In the genomic region with DNA sequence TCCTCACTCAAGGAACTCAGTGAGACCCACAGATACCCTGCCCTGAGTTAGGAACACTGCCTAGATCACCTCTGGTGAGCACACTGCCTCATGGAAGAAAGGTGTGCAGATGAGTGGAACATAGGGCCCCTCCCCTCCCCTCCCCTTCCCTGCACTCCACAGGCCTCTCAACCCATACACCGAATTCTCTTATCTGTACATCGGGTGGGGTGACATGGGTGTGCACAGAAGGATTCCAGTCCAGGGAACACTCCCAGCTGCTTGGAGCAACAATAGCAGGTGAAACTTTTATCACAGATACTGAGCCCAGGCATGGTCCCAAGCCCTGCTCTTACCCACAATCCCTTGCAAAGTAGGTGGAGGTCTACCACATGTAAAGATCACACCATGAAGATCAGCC, we compare ENCODE assay signal across 24 mouse cellular contexts. TPM values are rescaled to one million over a fixed set of nuclear protein-coding genes. Genes with fewer than 3 reads are reported as not detected.
DNase-seq lines count a peak whose midpoint lies in the region; ATAC-seq and TF ChIP-seq lines count a peak whose summit lies in the region.
"Had no signal": no experiment of that assay in that cellular context is flagged by ENCODE, and none has a peak within 500 bp of the region (broad histone marks: within the 10 kb centered on the region; RNA-seq: fewer than 3 reads in every experiment).

No protein-coding gene starts in this region.

- no peaks in the 10 kb centered on the region for H3K36me3 ChIP-seq in embryonic facial prominence, embryonic 13.5 days
- H3K36me3 ChIP-seq in embryonic facial prominence, embryonic 10.5 days (replicated peaks) = peaks cover 16% of the 10 kb centered on the region
- no peaks in the 10 kb centered on the region for H3K36me3 ChIP-seq in lung, embryonic 15.5 days
- H3K36me3 ChIP-seq in limb, embryonic 10.5 days = no peaks in the 10 kb centered on the region
- H3K36me3 ChIP-seq in stomach, postnatal 0 days (ENCODE audit: control insufficient read depth, insufficient read depth, low read length) = no peaks in the 10 kb centered on the region
- H3K36me3 ChIP-seq: embryonic facial prominence, embryonic 15.5 days; heart, embryonic 10.5 days; heart, embryonic 13.5 days had no signal

- TF ChIP-seq CTCF in stomach, postnatal 0 days (IDR thresholded peaks at IDR 0.05; ENCODE audit: low read depth) = no peak

- no peak overlapping the region for H3K9ac ChIP-seq in embryonic facial prominence, embryonic 13.5 days
- H3K9ac ChIP-seq in lung, embryonic 15.5 days = no peak overlapping the region
- no peak overlapping the region for H3K9ac ChIP-seq in stomach, postnatal 0 days (ENCODE audit: low read length)
- H3K9ac ChIP-seq: embryonic facial prominence, embryonic 15.5 days; heart, embryonic 13.5 days; hindbrain, embryonic 14.5 days had no signal

- no peaks in the 10 kb centered on the region for H3K27me3 ChIP-seq in embryonic facial prominence, embryonic 13.5 days
- no peaks in the 10 kb centered on the region for H3K27me3 ChIP-seq in embryonic facial prominence, embryonic 10.5 days (replicated peaks; ENCODE audit: low read depth, poor library complexity, severe bottlenecking)
- H3K27me3 ChIP-seq in lung, embryonic 15.5 days = no peaks in the 10 kb centered on the region
- no peaks in the 10 kb centered on the region for H3K27me3 ChIP-seq in limb, embryonic 10.5 days (ENCODE audit: low read depth, poor library complexity, severe bottlenecking)
- no peaks in the 10 kb centered on the region for H3K27me3 ChIP-seq in stomach, postnatal 0 days (ENCODE audit: control insufficient read depth, insufficient read depth, low read length)
- H3K27me3 ChIP-seq: embryonic facial prominence, embryonic 15.5 days; heart, embryonic 13.5 days had no signal

- no peak overlapping the region for H3K4me3 ChIP-seq in embryonic facial prominence, embryonic 13.5 days
- H3K4me3 ChIP-seq in embryonic facial prominence, embryonic 10.5 days = no peak overlapping the region
- no peak overlapping the region for H3K4me3 ChIP-seq in lung, embryonic 15.5 days
- no peak overlapping the region for H3K4me3 ChIP-seq in limb, embryonic 10.5 days
- no peak overlapping the region for H3K4me3 ChIP-seq in stomach, postnatal 0 days (ENCODE audit: low read depth, low read length)
- H3K4me3 ChIP-seq: embryonic facial prominence, embryonic 15.5 days; heart, adult 2 months; heart, embryonic 10.5 days; heart, embryonic 13.5 days had no signal

- no peak for ATAC-seq in embryonic facial prominence, embryonic 13.5 days (ENCODE audit: insufficient number of reproducible peaks, insufficient read depth, low FRiP score, low TSS enrichment, low read depth)
- ATAC-seq in lung, embryonic 15.5 days (ENCODE audit: borderline replicate concordance, extremely low read depth, low FRiP score, low TSS enrichment) = 0 out of 2 replicates have a peak, but pooled peaks have one; percentile 35
- peak; percentile 54; the same call in 1 of the 2 replicates for ATAC-seq in stomach, postnatal 0 days (ENCODE audit: low FRiP score, low TSS enrichment)
- ATAC-seq: activated CD4-positive, CD25-positive, alpha-beta regulatory T cell, adult 4 months; forebrain, embryonic 14.5 days had no signal

- H3K9me3 ChIP-seq in embryonic facial prominence, embryonic 13.5 days = no peaks in the 10 kb centered on the region
- peaks cover 5% of the 10 kb centered on the region; the same call in 1 of the 2 replicates for H3K9me3 ChIP-seq in embryonic facial prominence, embryonic 10.5 days
- no peaks in the 10 kb centered on the region for H3K9me3 ChIP-seq in lung, embryonic 15.5 days
- no peaks in the 10 kb centered on the region for H3K9me3 ChIP-seq in limb, embryonic 10.5 days (replicated peaks)
- no peaks in the 10 kb centered on the region for H3K9me3 ChIP-seq in stomach, postnatal 0 days (ENCODE audit: control insufficient read depth, low read length)
- H3K9me3 ChIP-seq: embryonic facial prominence, embryonic 15.5 days; heart, embryonic 10.5 days had no signal

- 83% methylated on average over 2 of the region's 2 CpGs for WGBS in embryonic facial prominence, embryonic 13.5 days
- 89% methylated on average over 2 of the region's 2 CpGs for WGBS in embryonic facial prominence, embryonic 10.5 days
- WGBS in lung, embryonic 15.5 days = 55% methylated on average over 2 of the region's 2 CpGs
- 93% methylated on average over 2 of the region's 2 CpGs for WGBS in limb, embryonic 10.5 days
- WGBS in stomach, postnatal 0 days = 68% methylated on average over 2 of the region's 2 CpGs

- no peak for DNase-seq in embryonic facial prominence, embryonic 10.5 days (ENCODE audit: low spot score)
- no peak for DNase-seq in lung, postnatal 10 days
- no peak for DNase-seq in limb, embryonic 10.5 days (ENCODE audit: low spot score)
- DNase-seq in stomach, postnatal 0 days (ENCODE audit: low spot score) = peak; percentile 35
- no peak for DNase-seq in gastrocnemius, postnatal 25 days
- DNase-seq: adrenal gland, adult 8-10 months; adrenal gland, postnatal 25 days; cerebellum, adult 11-12 months; cerebellum, adult 8-10 months; cerebellum, postnatal 10 days; cerebellum, postnatal 36 days; embryo, embryonic 11 days; gastrocnemius, postnatal 36 days; heart, adult 2 months; heart, postnatal 14 days; heart, postnatal 4 days had no signal

- peaks cover 29% of the 10 kb centered on the region for H3K4me1 ChIP-seq in embryonic facial prominence, embryonic 13.5 days
- H3K4me1 ChIP-seq in embryonic facial prominence, embryonic 10.5 days = peaks cover 25% of the 10 kb centered on the region
- H3K4me1 ChIP-seq in lung, embryonic 15.5 days = peaks cover 11% of the 10 kb centered on the region; the same call in 1 of the 2 replicates
- H3K4me1 ChIP-seq in limb, embryonic 10.5 days = peaks cover 30% of the 10 kb centered on the region
- H3K4me1 ChIP-seq in stomach, postnatal 0 days (replicated peaks; ENCODE audit: control insufficient read depth, insufficient read depth) = no peaks in the 10 kb centered on the region
- H3K4me1 ChIP-seq: heart, embryonic 10.5 days; heart, embryonic 13.5 days had no signal

- H3K27ac ChIP-seq in embryonic facial prominence, embryonic 13.5 days = 0 out of 2 replicates have a peak overlapping the region, but pooled peaks have one; percentile 74
- H3K27ac ChIP-seq in embryonic facial prominence, embryonic 10.5 days (replicated peaks) = no peak overlapping the region
- peak overlapping the region; percentile 75 for H3K27ac ChIP-seq in lung, embryonic 15.5 days
- peak overlapping the region; percentile 74; the same call in 1 of the 2 replicates for H3K27ac ChIP-seq in limb, embryonic 10.5 days
- H3K27ac ChIP-seq in stomach, postnatal 0 days (replicated peaks) = 0 out of 2 replicates have a peak overlapping the region, but pooled peaks have one; percentile 18
- H3K27ac ChIP-seq: heart, adult 2 months; heart, embryonic 10.5 days; heart, embryonic 13.5 days; hindbrain, embryonic 14.5 days had no signal

- no peak for TF ChIP-seq EP300 in stomach, postnatal 0 days (optimal IDR thresholded peaks at IDR 0.05)

- H3K4me2 ChIP-seq in embryonic facial prominence, embryonic 13.5 days = no peak overlapping the region
- H3K4me2 ChIP-seq in lung, embryonic 15.5 days = no peak overlapping the region
- no peak overlapping the region for H3K4me2 ChIP-seq in stomach, postnatal 0 days (replicated peaks; ENCODE audit: low read depth)
- H3K4me2 ChIP-seq: embryonic facial prominence, embryonic 15.5 days; heart, embryonic 13.5 days; hindbrain, embryonic 14.5 days had no signal

RNA-seq across cellular contexts. Expression of gene Eya2, which starts 26.7 kb away (rescaled TPM):
- polyA plus RNA-seq in embryonic facial prominence, embryonic 13.5 days (2015; fragmentation: Nextera tagmentation; extraction: Ambion mirVana) = 22.1 and 34.0 TPM in 2 replicates
- 38.6 and 41.9 TPM in 2 replicates for polyA plus RNA-seq in embryonic facial prominence, embryonic 10.5 days (2016; fragmentation: Nextera tagmentation; extraction: Ambion mirVana)
- 2.2 and 3.2 TPM in 2 replicates for polyA plus RNA-seq in lung, embryonic 15.5 days (2015; fragmentation: Nextera tagmentation; extraction: Ambion mirVana)
- polyA plus RNA-seq in limb, embryonic 10.5 days (2016; fragmentation: Nextera tagmentation; extraction: Ambion mirVana) = 6.9 and 7.7 TPM in 2 replicates
- 15.5 and 21.6 TPM in 2 replicates for polyA plus RNA-seq in stomach, postnatal 0 days (2015; fragmentation: Nextera tagmentation; extraction: Ambion mirVana)
- 1 to 10 TPM; 1.3 to 3.8 TPM for total RNA-seq in gastrocnemius, postnatal 25 days (2021)
